Mouse (Mus musculus) kidney, adult 2 months (tissue): Measurements from ENCODE around the gene Slc25a5.

Experiments used
- CTCF ChIP-seq: fragments of 200-500 bp; conservative IDR thresholded peaks from 2 replicates; pipeline ENCODE4 v1.5.1; 2011; ENCODE audit warnings: low read depth, mild to moderate bottlenecking, control low read depth, low read length, moderate library complexity, mixed read lengths; ENCODE audit not compliant: insufficient read depth, insufficient read length
- POLR2A ChIP-seq: fragments of 200-500 bp; IDR thresholded peaks from one replicate; pipeline ENCODE4 v1.6.1; 2011; ENCODE audit warnings: low read depth, low read length, control low read depth

DNA sequence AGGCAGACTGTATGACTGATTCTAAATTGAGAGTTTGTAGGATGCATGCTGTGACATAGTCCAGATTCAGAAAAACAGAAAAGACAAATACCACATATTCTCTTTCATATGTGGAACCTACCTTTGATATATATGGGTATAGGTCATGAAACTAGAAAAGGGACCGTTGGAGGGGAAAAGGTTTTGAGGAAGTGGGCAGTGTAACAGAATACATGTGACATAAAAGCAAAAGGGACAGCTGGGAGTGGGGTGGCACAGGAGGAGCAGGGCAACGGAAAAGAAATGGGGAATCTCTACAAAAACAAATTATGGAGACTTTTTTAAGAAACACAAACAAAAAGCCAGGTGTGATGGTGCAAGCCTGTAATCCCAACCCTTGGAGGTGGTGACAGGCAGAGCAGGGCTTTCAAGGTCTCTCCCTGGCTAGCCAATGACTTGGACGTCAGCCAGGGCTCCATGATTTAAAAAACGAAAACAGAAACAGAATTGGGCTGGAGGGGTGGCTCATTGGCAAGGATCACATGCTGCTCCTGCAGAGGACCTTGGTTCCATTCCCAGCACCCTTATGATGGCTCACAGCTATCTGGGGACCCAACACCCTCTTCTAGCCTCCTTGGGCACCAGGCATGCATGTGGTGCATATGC is 48.0 kb downstream of the Slc25a5 start:
- TF ChIP-seq CTCF (no peak), POLR2A (no peak)
